Comparison of ENCODE assay signal across 17 mouse cellular contexts in genomic region chr2:124291145-124291544, GRCm38 (mm10).
DNase-seq lines count a peak whose midpoint lies in the region; ATAC-seq and TF ChIP-seq lines count a peak whose summit lies in the region.
"Had no signal": no experiment of that assay in that cellular context is flagged by ENCODE, and none has a peak within 500 bp of the region (broad histone marks: within the 10 kb centered on the region; RNA-seq: fewer than 3 reads in every experiment).

No protein-coding gene starts in this region.

- H3K4me3 ChIP-seq in lung, embryonic 14.5 days (ENCODE audit: low read depth, low read length) = no peak overlapping the region
- H3K4me3 ChIP-seq in forebrain, embryonic 12.5 days (replicated peaks) = no peak overlapping the region
- H3K4me3 ChIP-seq: embryonic facial prominence, embryonic 12.5 days; heart, adult 2 months; kidney, embryonic 15.5 days; limb, embryonic 10.5 days; liver, embryonic 15.5 days; neural tube, embryonic 13.5 days had no signal

- H3K9me3 ChIP-seq in lung, embryonic 14.5 days (ENCODE audit: low read depth, low read length) = no peaks in the 10 kb centered on the region
- no peaks in the 10 kb centered on the region for H3K9me3 ChIP-seq in forebrain, embryonic 12.5 days
- H3K9me3 ChIP-seq: embryonic facial prominence, embryonic 12.5 days; kidney, embryonic 15.5 days; limb, embryonic 10.5 days; liver, embryonic 15.5 days; neural tube, embryonic 13.5 days had no signal

- peak; percentile 62; the same call in 1 of the 2 replicates for ATAC-seq in lung, embryonic 14.5 days (ENCODE audit: insufficient read depth)
- ATAC-seq in forebrain, embryonic 12.5 days (ENCODE audit: low FRiP score) = 0 out of 2 replicates have a peak, but pooled peaks have one; percentile 49
- peak; percentile 99 for ATAC-seq in frontal cortex, adult (ENCODE audit: low TSS enrichment)
- ATAC-seq: midbrain, embryonic 16.5 days had no signal

- no peak for TF ChIP-seq CTCF in lung, embryonic 14.5 days (IDR thresholded peaks at IDR 0.05; ENCODE audit: low read depth)

- H3K4me1 ChIP-seq in lung, embryonic 14.5 days (ENCODE audit: insufficient read depth) = no peaks in the 10 kb centered on the region
- no peaks in the 10 kb centered on the region for H3K4me1 ChIP-seq in forebrain, embryonic 12.5 days
- H3K4me1 ChIP-seq: embryonic facial prominence, embryonic 12.5 days; kidney, embryonic 15.5 days; limb, embryonic 10.5 days; liver, embryonic 15.5 days; neural tube, embryonic 13.5 days had no signal

- no peak overlapping the region for H3K4me2 ChIP-seq in lung, embryonic 14.5 days
- no peak overlapping the region for H3K4me2 ChIP-seq in forebrain, embryonic 12.5 days
- H3K4me2 ChIP-seq: embryonic facial prominence, embryonic 12.5 days; kidney, embryonic 15.5 days; liver, embryonic 15.5 days; neural tube, embryonic 13.5 days had no signal

- peak; percentile 77 for DNase-seq in lung, embryonic 14.5 days
- DNase-seq in lung, postnatal 4 days = no peak
- peak; percentile 19 to 42 for DNase-seq in right cerebral cortex, adult 2 months (ENCODE audit: low spot score in 2 of 2)
- DNase-seq in kidney, adult 9 months = no peak
- DNase-seq in B cell, adult 2 months = no peak
- DNase-seq: cerebellum, adult 9-11 months; heart, adult 2 months; heart, postnatal 14 days; thymus, postnatal 4 days had no signal

- H3K36me3 ChIP-seq in lung, embryonic 14.5 days (ENCODE audit: insufficient read depth) = no peaks in the 10 kb centered on the region
- H3K36me3 ChIP-seq in forebrain, embryonic 12.5 days (replicated peaks) = no peaks in the 10 kb centered on the region
- H3K36me3 ChIP-seq: embryonic facial prominence, embryonic 12.5 days; kidney, embryonic 15.5 days; limb, embryonic 10.5 days; liver, embryonic 15.5 days; neural tube, embryonic 13.5 days had no signal

- H3K9ac ChIP-seq in lung, embryonic 14.5 days = no peak overlapping the region
- H3K9ac ChIP-seq in forebrain, embryonic 12.5 days = no peak overlapping the region
- H3K9ac ChIP-seq: embryonic facial prominence, embryonic 12.5 days; kidney, embryonic 15.5 days; liver, embryonic 15.5 days; neural tube, embryonic 13.5 days had no signal

- H3K27me3 ChIP-seq in lung, embryonic 14.5 days (ENCODE audit: insufficient read depth, low read length) = no peaks in the 10 kb centered on the region
- H3K27me3 ChIP-seq in forebrain, embryonic 12.5 days = no peaks in the 10 kb centered on the region
- H3K27me3 ChIP-seq: embryonic facial prominence, embryonic 12.5 days; kidney, embryonic 15.5 days; liver, embryonic 15.5 days; neural tube, embryonic 13.5 days had no signal

- 59% methylated on average over 3 of the region's 3 CpGs for WGBS in lung, embryonic 14.5 days
- 71% methylated on average over 3 of the region's 3 CpGs for WGBS in forebrain, embryonic 12.5 days

- no peak overlapping the region for H3K27ac ChIP-seq in lung, embryonic 14.5 days (ENCODE audit: low read depth)
- H3K27ac ChIP-seq in forebrain, embryonic 12.5 days = no peak overlapping the region
- H3K27ac ChIP-seq: embryonic facial prominence, embryonic 12.5 days; heart, adult 2 months; kidney, embryonic 15.5 days; limb, embryonic 10.5 days; liver, embryonic 15.5 days; neural tube, embryonic 13.5 days had no signal

Comparison
In these comparisons a context has a peak if more than half of its experiments do, and no peak if none do; other contexts are left out.
1. DNase-seq: peak in lung, embryonic 14.5 days (single experiment) and right cerebral cortex, adult 2 months (2 of 2); none in lung, postnatal 4 days (0 of 2), kidney, adult 9 months (single experiment) and B cell, adult 2 months (0 of 2).
2. ATAC-seq: peak in every context shown above with its lines; median percentile 99 in frontal cortex, adult; 62 in lung, embryonic 14.5 days; 49 in forebrain, embryonic 12.5 days.